Mouse (Mus musculus) splenic B cell, adult 2 months (primary cell): ENCODE results near the gene Ddit4.

ENCODE experiments used
- DNase-seq: peaks from one replicate; pipeline ENCODE4 v3.0.0-alpha.2; 2011; ENCODE audit warnings: low read depth, low spot score
- H3K27me3 ChIP-seq: 2 replicates; pipeline ENCODE4 v1.6.1; 2012; ENCODE audit warnings: mild to moderate bottlenecking, low read length, moderate library complexity, mixed read lengths; ENCODE audit not compliant: control insufficient read depth, poor library complexity, insufficient read depth, severe bottlenecking
- H3K36me3 ChIP-seq: 2 replicates; pipeline ENCODE4 v1.6.1; 2012; ENCODE audit warnings: mild to moderate bottlenecking, low read length, moderate library complexity, mixed read lengths; ENCODE audit not compliant: control insufficient read depth, poor library complexity, insufficient read depth, severe bottlenecking

Ddit4 gene

GRCm38 (mm10) chr10:59964504-59965361 is 13.1 kb upstream of the Ddit4 start:
- DNase-seq: no peak
- no peaks in the 10 kb centered on the region; the same call in 1 of the 2 replicates for H3K36me3 ChIP-seq
- no peaks in the 10 kb centered on the region for H3K27me3 ChIP-seq

GRCm38 (mm10) chr10:59963609-59964008 is 12.0 kb upstream of the Ddit4 start:
- H3K36me3 ChIP-seq: no peaks in the 10 kb centered on the region; the same call in 1 of the 2 replicates
- DNase-seq: no peak
- no peaks in the 10 kb centered on the region for H3K27me3 ChIP-seq

DNA sequence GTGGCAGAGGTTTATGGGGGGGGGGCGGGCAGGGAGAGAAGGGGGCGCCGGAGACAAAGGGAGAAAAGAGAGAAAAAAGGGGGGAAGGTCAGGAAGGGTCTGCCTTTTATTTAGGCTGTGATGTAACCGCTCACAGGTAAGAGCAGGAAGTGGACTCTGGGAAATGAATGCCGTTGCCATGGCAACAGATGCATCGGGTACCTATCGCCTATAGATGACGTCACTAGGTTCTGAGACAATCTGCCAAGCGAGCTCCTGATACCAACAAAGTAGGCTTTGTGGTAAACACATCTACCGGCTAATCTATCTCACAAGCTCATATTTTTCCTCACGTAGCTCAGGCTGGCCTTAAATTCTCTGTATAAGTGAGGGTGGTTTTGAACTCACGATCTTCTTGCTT is 7.9 kb upstream of the Ddit4 start:
- Histone ChIP-seq H3K36me3 (no peaks in the 10 kb centered on the region), H3K27me3 (no peaks in the 10 kb centered on the region)
- no peak for DNase-seq

DNA sequence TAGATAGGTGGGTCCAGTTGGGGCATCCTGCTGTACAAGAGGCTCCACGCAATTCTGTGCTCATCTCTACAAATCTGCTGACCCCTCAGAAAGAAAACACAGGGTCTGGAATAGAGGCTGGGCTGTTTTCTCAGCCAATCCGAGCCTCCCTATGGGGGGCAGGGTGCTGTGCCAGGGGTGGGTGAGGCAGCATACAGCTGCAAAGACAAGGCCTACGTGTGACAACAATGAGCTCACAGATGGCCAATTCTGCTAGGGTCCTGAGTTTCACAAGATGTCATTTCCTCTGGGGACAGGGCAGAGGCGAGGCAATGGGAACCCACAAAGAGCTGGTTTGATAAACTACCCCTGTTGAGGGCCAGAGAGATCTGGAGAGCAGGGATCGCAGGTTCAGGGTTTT is 6.8 kb upstream of the Ddit4 start:
- Histone ChIP-seq H3K27me3 (no peaks in the 10 kb centered on the region), H3K36me3 (no peaks in the 10 kb centered on the region)
- no peak for DNase-seq

GRCm38 (mm10) chr10:59957171-59958149 is 5.8 kb upstream of the Ddit4 start:
- DNase-seq: no peak
- Histone ChIP-seq H3K36me3 (no peaks in the 10 kb centered on the region), H3K27me3 (no peaks in the 10 kb centered on the region)

DNA sequence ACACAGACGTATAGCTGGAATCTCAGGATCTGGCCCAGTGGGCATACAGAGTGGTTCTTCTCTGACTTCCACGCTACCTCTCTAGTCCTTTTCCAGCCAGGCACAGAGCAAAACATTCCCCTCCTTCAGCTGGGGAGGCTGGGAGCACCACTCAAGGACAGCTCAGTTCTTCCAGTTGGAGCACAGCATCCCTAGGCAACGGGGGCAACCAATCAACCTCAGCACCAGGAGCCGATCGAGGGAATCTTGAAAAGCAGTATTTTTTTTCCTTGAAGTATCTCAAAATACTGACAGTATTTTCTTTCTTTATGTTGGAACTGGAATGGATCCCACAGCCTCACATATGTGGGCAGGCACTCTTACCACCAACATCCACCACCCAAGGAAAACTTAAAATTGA is 5.0 kb upstream of the Ddit4 start:
- H3K27me3 ChIP-seq: no peaks in the 10 kb centered on the region
- no peaks in the 10 kb centered on the region for H3K36me3 ChIP-seq

DNA sequence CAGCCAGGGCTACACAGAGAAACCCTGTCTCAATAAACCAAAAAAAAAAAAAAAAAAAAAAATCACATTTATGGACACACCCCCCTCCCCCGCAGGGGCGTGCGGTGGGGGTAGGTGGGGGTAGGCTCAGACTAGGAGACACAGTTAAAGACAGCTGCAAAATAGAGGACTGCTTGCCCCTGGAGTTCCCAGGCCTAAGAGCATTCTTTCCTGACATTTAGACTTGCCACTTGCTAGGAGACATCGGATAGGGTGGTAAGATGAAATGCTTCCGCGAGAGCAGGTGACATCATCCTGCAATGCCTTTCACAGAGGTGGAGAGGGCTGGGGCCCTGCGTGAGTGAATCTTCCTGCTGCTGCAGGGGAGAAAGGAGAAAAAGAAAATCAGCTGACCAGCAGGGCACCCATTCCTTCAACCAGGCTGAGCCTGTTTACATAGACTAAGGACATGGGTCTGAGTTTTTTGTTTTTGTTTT is 2.0 kb upstream of the Ddit4 start:
- Histone ChIP-seq H3K27me3 (no peaks in the 10 kb centered on the region), H3K36me3 (peaks cover 3% of the 10 kb centered on the region; the same call in 1 of the 2 replicates)
- DNase-seq: no peak

More for the DNA sequence above, 5.0 kb upstream of the Ddit4 start:
- no peak for DNase-seq

DNA sequence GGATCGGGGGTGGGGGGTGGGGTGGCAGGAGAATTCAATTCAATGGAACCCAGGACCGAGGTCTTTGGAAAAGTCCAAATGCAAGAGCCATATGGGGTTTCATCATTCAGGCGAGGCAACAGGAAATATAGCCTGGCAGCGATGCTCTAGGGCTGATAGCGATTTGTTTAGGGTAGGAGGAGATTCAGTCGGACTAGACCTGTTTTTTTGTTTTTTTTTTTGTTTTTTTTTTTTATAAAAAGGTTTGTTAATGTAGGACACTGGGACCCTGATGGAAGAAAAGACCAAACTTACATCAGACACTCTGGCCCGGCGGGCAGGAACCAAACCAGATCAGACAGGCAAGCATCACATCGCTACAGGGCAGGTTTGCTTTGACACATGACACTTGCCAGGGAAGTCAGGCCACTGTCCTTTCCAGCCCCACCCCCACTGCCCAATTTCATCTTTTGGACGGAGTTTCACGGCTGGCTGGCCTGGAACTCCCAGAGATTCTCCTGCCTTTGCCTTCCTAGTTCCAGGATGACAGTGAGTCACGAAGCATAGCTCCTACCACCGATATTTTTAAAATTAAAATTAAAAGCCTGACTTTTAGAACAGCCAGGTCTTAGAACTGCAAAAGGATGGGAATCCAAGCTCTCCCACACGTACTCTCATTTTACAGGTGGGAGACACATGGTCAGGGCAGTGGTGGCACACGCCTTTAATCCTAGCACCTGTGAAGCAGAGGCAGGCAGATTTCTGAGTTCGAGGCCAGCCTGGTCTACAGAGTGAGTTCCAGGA is 1.3 kb upstream of the Ddit4 start:
- DNase-seq: no peak
- H3K36me3 ChIP-seq: peaks cover 3% of the 10 kb centered on the region; the same call in 1 of the 2 replicates

DNA sequence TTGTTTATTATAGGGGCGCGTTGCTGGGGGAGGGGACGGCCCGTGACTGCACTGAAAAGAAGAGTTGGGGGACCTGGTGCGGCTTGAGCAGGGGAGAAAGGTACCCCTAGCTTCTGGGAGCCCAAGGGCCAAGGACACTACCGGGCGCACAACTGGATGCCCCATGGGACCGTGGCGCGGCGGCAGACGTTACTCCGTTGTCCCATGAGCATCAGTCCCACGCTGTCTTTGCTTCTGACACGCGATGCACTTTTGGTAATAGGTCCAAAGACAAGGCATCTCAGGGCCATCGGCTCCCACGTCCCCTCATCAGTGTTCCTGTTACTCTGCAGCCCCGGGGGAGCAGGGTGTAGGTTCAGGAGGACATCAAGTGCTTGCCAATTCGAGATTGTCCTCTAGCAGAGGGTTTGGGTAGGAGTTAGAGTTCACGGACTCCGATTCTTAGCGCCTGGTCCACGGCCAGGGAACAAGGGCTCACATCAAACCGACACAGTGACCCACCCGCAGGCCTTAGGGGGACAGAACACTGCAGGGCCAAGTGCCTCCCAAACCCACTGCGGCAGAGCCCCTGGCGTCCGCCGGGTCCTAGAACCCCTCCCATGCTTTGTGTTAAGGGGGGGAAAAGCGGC is 632 bp upstream of the Ddit4 start:
- Histone ChIP-seq H3K36me3 (peaks cover 3% of the 10 kb centered on the region; the same call in 1 of the 2 replicates), H3K27me3 (no peaks in the 10 kb centered on the region)
- peak; percentile 47 for DNase-seq

More for the DNA sequence above, 1.3 kb upstream of the Ddit4 start:
- H3K27me3 ChIP-seq: no peaks in the 10 kb centered on the region

- peak; percentile 84 for DNase-seq
- H3K36me3 ChIP-seq: peaks cover 3% of the 10 kb centered on the region; the same call in 1 of the 2 replicates
- no peaks in the 10 kb centered on the region for H3K27me3 ChIP-seq
Observed at GRCm38 (mm10) chr10:59950716-59951191, 880 bp downstream of the Ddit4 start.

DNA sequence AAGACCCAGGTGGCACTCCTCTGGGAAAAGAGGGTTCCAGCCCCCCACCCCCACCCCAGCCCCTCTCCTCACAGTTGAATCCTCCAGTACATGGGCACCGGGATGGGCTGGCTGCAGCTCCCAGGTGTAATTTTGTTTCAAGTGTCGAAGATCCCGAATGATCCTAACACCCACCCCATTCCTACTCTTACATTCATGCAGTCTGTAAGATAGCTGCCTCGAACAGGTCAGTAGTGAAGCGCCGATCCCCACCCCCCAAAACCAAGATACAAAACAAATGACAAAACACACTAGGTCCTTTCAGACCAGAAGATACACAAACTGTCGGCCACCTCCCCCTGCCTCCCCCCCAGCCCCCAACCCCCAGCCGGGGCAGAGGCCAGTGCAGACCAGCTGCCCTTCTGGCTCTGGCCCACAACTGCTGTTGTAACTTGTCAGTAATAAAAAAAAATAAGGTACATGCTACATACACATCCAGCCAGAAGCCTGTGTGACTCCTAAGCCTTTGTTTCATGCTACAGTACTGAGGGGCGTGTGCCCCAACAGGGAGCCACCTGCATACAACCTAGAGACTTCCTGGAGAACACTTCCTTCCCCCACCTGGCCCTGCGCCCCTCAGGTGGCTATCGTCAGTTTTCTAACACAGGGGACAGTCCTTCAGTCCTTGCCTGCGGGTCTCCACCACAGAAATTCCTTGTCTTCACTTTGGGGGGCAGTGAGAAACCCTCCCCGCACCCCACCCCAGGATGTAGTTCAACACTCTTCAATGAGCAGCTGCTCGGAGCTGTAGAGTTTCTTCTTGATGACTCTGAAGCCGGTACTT is 1.6 kb downstream of the Ddit4 start:
- H3K36me3 ChIP-seq: peaks cover 3% of the 10 kb centered on the region; the same call in 1 of the 2 replicates
- H3K27me3 ChIP-seq: no peaks in the 10 kb centered on the region
- DNase-seq: peak; percentile 21

GRCm38 (mm10) chr10:59949255-59949648 is 2.4 kb downstream of the Ddit4 start:
- peaks cover 3% of the 10 kb centered on the region; the same call in 1 of the 2 replicates for H3K36me3 ChIP-seq
- DNase-seq: no peak

More at GRCm38 (mm10) chr10:59949255-59949648, 2.4 kb downstream of the Ddit4 start:
- H3K27me3 ChIP-seq: no peaks in the 10 kb centered on the region
